Mouse (Mus musculus) adrenal gland, adult 18-20 months (tissue): Measurements from ENCODE around the gene Rgcc. TPM values are rescaled to one million over a fixed set of nuclear protein-coding genes. Genes with fewer than 3 reads are reported as not detected.

Source experiments
- DNase-seq, 2 experiments: peaks; one replicate each; pipeline ENCODE4 v3.0.0; 2021 to 2022; ENCODE audit warnings: low spot score in 2 of 2
- total RNA-seq, 2 experiments: library from RNA; stranded (reverse); gene quantifications; 1 replicate in 1 of 2; 2 replicates in 1 of 2; pipeline ENCODE4 v1.2.3; 2021

Gene Rgcc
- total RNA-seq, 2 experiments from 2014 or later, result 152 to 273 TPM

- no peak for DNase-seq
These were observed 58.2 kb downstream of the Rgcc start for GRCm38 (mm10) chr14:79243038-79243883.

GRCm38 (mm10) chr14:79242386-79242720 lies 59.1 kb downstream of the Rgcc start:
- no peak for DNase-seq

GRCm38 (mm10) chr14:79241656-79242385 lies 59.6 kb downstream of the Rgcc start:
- no peak for DNase-seq

- no peak for DNase-seq
These were observed 60.3 kb downstream of the Rgcc start for GRCm38 (mm10) chr14:79241057-79241570.

GRCm38 (mm10) chr14:79239402-79239801 lies 62.0 kb downstream of the Rgcc start:
- DNase-seq, result no peak

Other genes with a start within 250 kb of the Rgcc start
- gene Zfp957, start 54.3 kb downstream of the Rgcc start, total RNA-seq, result not detected
- 10 to 100 TPM; 22.7 to 25.1 TPM for gene Naa16, start 89.1 kb upstream of the Rgcc start, total RNA-seq
- gene Mtrf1, start 96.1 kb upstream of the Rgcc start, total RNA-seq, result 1 to 10 TPM; 4.3 to 4.7 TPM
- gene Kbtbd7, start 124.9 kb upstream of the Rgcc start, total RNA-seq, result 1 to 10 TPM; 7.0 to 8.7 TPM
- under 1 TPM; 0.16 to 0.27 TPM for gene Kbtbd6, start 150.2 kb upstream of the Rgcc start, total RNA-seq
- gene Elf1, start 179.5 kb upstream of the Rgcc start, total RNA-seq, result 10 to 100 TPM; 19.2 to 23.1 TPM
- gene Wbp4, start 179.9 kb upstream of the Rgcc start, total RNA-seq, result 10 to 100 TPM; 31.6 to 39.4 TPM